Mouse (Mus musculus) midbrain, embryonic 15.5 days (tissue): ENCODE measurements around the gene Atl1. TPM values are rescaled to one million over a fixed set of nuclear protein-coding genes. Genes with fewer than 3 reads are reported as not detected.

Experiments
- ATAC-seq: fragments of 200-750 bp; cut with Nextera tagmentation; replicated peaks from 2 replicates; pipeline ENCODE4 v1.8.0; 2017; ENCODE audit warnings: moderate TSS enrichment
- H3K27ac ChIP-seq: fragments of 300-500 bp; sonication (generic); 2 replicates; pipeline ENCODE4 v1.5.1; 2015; ENCODE audit warnings: mild to moderate bottlenecking, inconsistent platforms
- H3K27me3 ChIP-seq: fragments of 300-500 bp; sonication (generic); replicated peaks from 2 replicates; pipeline ENCODE4 v1.6.1; 2015; ENCODE audit warnings: inconsistent platforms
- H3K36me3 ChIP-seq: fragments of 300-500 bp; sonication (generic); replicated peaks from 2 replicates; pipeline ENCODE4 v1.6.1; 2015; ENCODE audit warnings: inconsistent platforms
- H3K4me1 ChIP-seq: fragments of 300-500 bp; sonication (generic); 2 replicates; pipeline ENCODE4 v1.6.1; 2015; ENCODE audit warnings: inconsistent platforms
- H3K4me2 ChIP-seq: fragments of 300-500 bp; sonication (generic); 2 replicates; pipeline ENCODE4 v1.6.1; 2015; ENCODE audit warnings: inconsistent platforms, mild to moderate bottlenecking, moderate library complexity
- H3K4me3 ChIP-seq: fragments of 300-500 bp; sonication (generic); 2 replicates; pipeline ENCODE4 v1.5.1; 2015; ENCODE audit warnings: mild to moderate bottlenecking, inconsistent platforms
- H3K9ac ChIP-seq: fragments of 300-500 bp; sonication (generic); 2 replicates; pipeline ENCODE4 v1.6.1; 2015; ENCODE audit warnings: mild to moderate bottlenecking, inconsistent platforms
- H3K9me3 ChIP-seq: fragments of 300-500 bp; sonication (generic); 2 replicates; pipeline ENCODE4 v1.6.1; 2016; ENCODE audit warnings: inconsistent platforms
- WGBS: fragments of 180-500 bp; shearing (Covaris S2); methylation state at CpG from one replicate; pipeline ENCODE4 v1.1.7; 2015; ENCODE audit warnings: mixed read lengths; 5-methylcytosine and 5-hydroxymethylcytosine counted together
- polyA plus RNA-seq: library from polyadenylated mRNA; unstranded; fragments of >200 nt; fragmentation: Nextera tagmentation; extraction: Ambion mirVana; gene quantifications from 2 replicates; pipeline ENCODE4 v1.2.1, GENCODE M21; 2015

The Atl1 gene
- polyA plus RNA-seq, 1 experiment from 2014 or later: 167 TPM

GRCm38 (mm10) chr12:69922099-69922498 is 29.7 kb downstream of the Atl1 start:
- ATAC-seq: no peak
- no peak overlapping the region for H3K4me3 ChIP-seq
- H3K27ac ChIP-seq: no peak overlapping the region
- H3K36me3 ChIP-seq: peaks cover 3% of the 10 kb centered on the region; the same call in 1 of the 2 replicates
- no peaks in the 10 kb centered on the region for H3K4me1 ChIP-seq
- H3K9me3 ChIP-seq: no peaks in the 10 kb centered on the region
- no peaks in the 10 kb centered on the region for H3K27me3 ChIP-seq
- no peak overlapping the region for H3K4me2 ChIP-seq
- no peak overlapping the region for H3K9ac ChIP-seq
- WGBS: 89% methylated on average over 1 of the region's 1 CpGs

- Histone ChIP-seq H3K9me3 (no peaks in the 10 kb centered on the region), H3K4me1 (no peaks in the 10 kb centered on the region), H3K27ac (no peak overlapping the region), H3K27me3 (no peaks in the 10 kb centered on the region), H3K9ac (no peak overlapping the region), H3K36me3 (peaks cover 3% of the 10 kb centered on the region), H3K4me2 (no peak overlapping the region), H3K4me3 (no peak overlapping the region)
- 86% methylated on average over 3 of the region's 3 CpGs for WGBS
- ATAC-seq: no peak
These were observed 30.7 kb downstream of the Atl1 start for GRCm38 (mm10) chr12:69923128-69923527.

- no peak for ATAC-seq
- Histone ChIP-seq H3K27ac (no peak overlapping the region), H3K4me3 (no peak overlapping the region), H3K4me2 (no peak overlapping the region), H3K4me1 (no peaks in the 10 kb centered on the region), H3K27me3 (no peaks in the 10 kb centered on the region), H3K9ac (no peak overlapping the region), H3K9me3 (no peaks in the 10 kb centered on the region), H3K36me3 (peaks cover 3% of the 10 kb centered on the region)
- WGBS: 69% methylated on average over 3 of the region's 3 CpGs
These were observed 31.2 kb downstream of the Atl1 start for GRCm38 (mm10) chr12:69923603-69924002.

GRCm38 (mm10) chr12:69924012-69924411 is 31.6 kb downstream of the Atl1 start:
- no peaks in the 10 kb centered on the region for H3K27me3 ChIP-seq
- no peak for ATAC-seq
- H3K36me3 ChIP-seq: peaks cover 3% of the 10 kb centered on the region
- no peak overlapping the region for H3K9ac ChIP-seq
- no peaks in the 10 kb centered on the region for H3K9me3 ChIP-seq
- H3K4me2 ChIP-seq: no peak overlapping the region
- no peaks in the 10 kb centered on the region for H3K4me1 ChIP-seq
- H3K27ac ChIP-seq: no peak overlapping the region
- no peak overlapping the region for H3K4me3 ChIP-seq
- WGBS: 13% methylated on average over 5 of the region's 5 CpGs

GRCm38 (mm10) chr12:69926716-69927115 is 34.3 kb downstream of the Atl1 start:
- WGBS: 57% methylated on average over 7 of the region's 7 CpGs
- ATAC-seq: no peak

GRCm38 (mm10) chr12:69937731-69938130 is 45.3 kb downstream of the Atl1 start:
- Histone ChIP-seq H3K9me3 (no peaks in the 10 kb centered on the region), H3K9ac (no peak overlapping the region), H3K27me3 (no peaks in the 10 kb centered on the region), H3K27ac (no peak overlapping the region), H3K36me3 (peaks cover 33% of the 10 kb centered on the region), H3K4me2 (no peak overlapping the region), H3K4me1 (no peaks in the 10 kb centered on the region), H3K4me3 (no peak overlapping the region)
- no peak for ATAC-seq
- 42% methylated on average over 5 of the region's 5 CpGs for WGBS

More at GRCm38 (mm10) chr12:69926716-69927115, 34.3 kb downstream of the Atl1 start:
- H3K4me2 ChIP-seq: no peak overlapping the region
- H3K9ac ChIP-seq: no peak overlapping the region
- no peak overlapping the region for H3K27ac ChIP-seq
- peaks cover 3% of the 10 kb centered on the region for H3K36me3 ChIP-seq
- H3K27me3 ChIP-seq: no peaks in the 10 kb centered on the region
- H3K9me3 ChIP-seq: no peaks in the 10 kb centered on the region
- no peaks in the 10 kb centered on the region for H3K4me1 ChIP-seq
- no peak overlapping the region for H3K4me3 ChIP-seq

GRCm38 (mm10) chr12:69939291-69939690 is 46.9 kb downstream of the Atl1 start:
- H3K4me1 ChIP-seq: no peaks in the 10 kb centered on the region
- no peaks in the 10 kb centered on the region for H3K27me3 ChIP-seq
- no peak for ATAC-seq
- 76% methylated on average over 2 of the region's 2 CpGs for WGBS
- no peaks in the 10 kb centered on the region for H3K9me3 ChIP-seq
- H3K27ac ChIP-seq: no peak overlapping the region
- H3K9ac ChIP-seq: no peak overlapping the region
- peaks cover 26% of the 10 kb centered on the region for H3K36me3 ChIP-seq
- no peak overlapping the region for H3K4me2 ChIP-seq
- no peak overlapping the region for H3K4me3 ChIP-seq

GRCm38 (mm10) chr12:69941655-69942329 is 49.4 kb downstream of the Atl1 start:
- no peak for ATAC-seq
- H3K4me1 ChIP-seq: no peaks in the 10 kb centered on the region
- no peak overlapping the region for H3K27ac ChIP-seq
- 66% methylated on average over 1 of the region's 1 CpGs for WGBS
- H3K9ac ChIP-seq: no peak overlapping the region
- no peaks in the 10 kb centered on the region for H3K27me3 ChIP-seq
- H3K36me3 ChIP-seq: peaks cover 18% of the 10 kb centered on the region
- no peak overlapping the region for H3K4me3 ChIP-seq
- no peak overlapping the region for H3K4me2 ChIP-seq
- H3K9me3 ChIP-seq: no peaks in the 10 kb centered on the region

- Histone ChIP-seq H3K27me3 (no peaks in the 10 kb centered on the region), H3K9me3 (no peaks in the 10 kb centered on the region), H3K4me1 (no peaks in the 10 kb centered on the region), H3K4me2 (no peak overlapping the region), H3K4me3 (no peak overlapping the region), H3K9ac (no peak overlapping the region), H3K36me3 (peaks cover 22% of the 10 kb centered on the region; the same call in 1 of the 2 replicates), H3K27ac (no peak overlapping the region)
- ATAC-seq: no peak
- 98% methylated on average over 5 of the region's 5 CpGs for WGBS
These were observed 53.4 kb downstream of the Atl1 start for GRCm38 (mm10) chr12:69945861-69946260.

- no peak for ATAC-seq
These were observed 55.1 kb downstream of the Atl1 start for GRCm38 (mm10) chr12:69947502-69947901.

GRCm38 (mm10) chr12:69957378-69957777 is 65.0 kb downstream of the Atl1 start:
- Histone ChIP-seq H3K27me3 (no peaks in the 10 kb centered on the region), H3K9me3 (no peaks in the 10 kb centered on the region), H3K9ac (no peak overlapping the region), H3K4me3 (no peak overlapping the region), H3K27ac (no peak overlapping the region), H3K4me2 (no peak overlapping the region), H3K36me3 (peaks cover 49% of the 10 kb centered on the region), H3K4me1 (no peaks in the 10 kb centered on the region)
- 84% methylated on average over 2 of the region's 2 CpGs for WGBS
- ATAC-seq: no peak

More at GRCm38 (mm10) chr12:69947502-69947901, 55.1 kb downstream of the Atl1 start:
- H3K4me1 ChIP-seq: no peaks in the 10 kb centered on the region
- no peak overlapping the region for H3K27ac ChIP-seq
- H3K9ac ChIP-seq: no peak overlapping the region
- no peak overlapping the region for H3K4me2 ChIP-seq
- H3K27me3 ChIP-seq: no peaks in the 10 kb centered on the region
- peaks cover 22% of the 10 kb centered on the region; the same call in 1 of the 2 replicates for H3K36me3 ChIP-seq
- 78% methylated on average over 3 of the region's 3 CpGs for WGBS
- H3K9me3 ChIP-seq: no peaks in the 10 kb centered on the region
- H3K4me3 ChIP-seq: no peak overlapping the region

- H3K4me3 ChIP-seq: no peak overlapping the region
- 66% methylated on average over 4 of the region's 4 CpGs for WGBS
- H3K27me3 ChIP-seq: no peaks in the 10 kb centered on the region
- H3K9me3 ChIP-seq: no peaks in the 10 kb centered on the region
- H3K4me1 ChIP-seq: no peaks in the 10 kb centered on the region
- peaks cover 37% of the 10 kb centered on the region for H3K36me3 ChIP-seq
- no peak overlapping the region for H3K27ac ChIP-seq
- ATAC-seq: no peak
- no peak overlapping the region for H3K9ac ChIP-seq
- no peak overlapping the region for H3K4me2 ChIP-seq
These were observed 70.1 kb downstream of the Atl1 start for GRCm38 (mm10) chr12:69962468-69962867.

GRCm38 (mm10) chr12:69963141-69963540 is 70.7 kb downstream of the Atl1 start:
- Histone ChIP-seq H3K4me1 (no peaks in the 10 kb centered on the region), H3K9me3 (no peaks in the 10 kb centered on the region), H3K9ac (no peak overlapping the region), H3K4me3 (no peak overlapping the region), H3K4me2 (no peak overlapping the region), H3K27me3 (no peaks in the 10 kb centered on the region), H3K36me3 (peaks cover 41% of the 10 kb centered on the region), H3K27ac (no peak overlapping the region)
- 92% methylated on average over 6 of the region's 6 CpGs for WGBS
- ATAC-seq: no peak
